Mouse (Mus musculus) liver, embryonic 15.5 days (tissue): Measurements from ENCODE around the gene Zfp697. TPM values are rescaled to one million over a fixed set of nuclear protein-coding genes. Genes with fewer than 3 reads are reported as not detected.
"Not testable (repeated sequence)": the region's sequence is repeated elsewhere in the genome, so short reads cannot be mapped to it uniquely, and the experiment has no call there.

ENCODE experiments used
- ATAC-seq: fragments of 200-750 bp; cut with Nextera tagmentation; 2 replicates; pipeline ENCODE4 v1.8.0; 2017; ENCODE audit warnings: moderate number of reproducible peaks, mild to moderate bottlenecking, moderate library complexity; ENCODE audit not compliant: insufficient read depth
- H3K27ac ChIP-seq: fragments of 300-500 bp; sonication (generic); replicated peaks from 2 replicates; pipeline ENCODE4 v1.5.1; 2015; ENCODE audit warnings: mild to moderate bottlenecking, inconsistent platforms
- H3K27me3 ChIP-seq: fragments of 300-500 bp; sonication (generic); 2 replicates; pipeline ENCODE4 v1.6.1; 2015; ENCODE audit warnings: mild to moderate bottlenecking, inconsistent platforms
- H3K36me3 ChIP-seq: fragments of 300-500 bp; sonication (generic); replicated peaks from 2 replicates; pipeline ENCODE4 v1.6.1; 2015; ENCODE audit warnings: moderate library complexity, mild to moderate bottlenecking, inconsistent platforms
- H3K4me1 ChIP-seq: fragments of 300-500 bp; sonication (generic); replicated peaks from 2 replicates; pipeline ENCODE4 v1.6.1; 2015; ENCODE audit warnings: inconsistent platforms
- H3K4me2 ChIP-seq: fragments of 300-500 bp; sonication (generic); 2 replicates; pipeline ENCODE4 v1.6.1; 2015; ENCODE audit warnings: moderate library complexity, mild to moderate bottlenecking, inconsistent platforms
- H3K4me3 ChIP-seq: fragments of 300-500 bp; sonication (generic); replicated peaks from 2 replicates; pipeline ENCODE4 v1.5.1; 2015; ENCODE audit warnings: mild to moderate bottlenecking, inconsistent platforms
- H3K9ac ChIP-seq: fragments of 300-500 bp; sonication (generic); 2 replicates; pipeline ENCODE4 v1.6.1; 2015; ENCODE audit warnings: moderate library complexity, mild to moderate bottlenecking, inconsistent platforms
- H3K9me3 ChIP-seq: fragments of 300-500 bp; sonication (generic); replicated peaks from 2 replicates; pipeline ENCODE4 v1.6.1; 2016; ENCODE audit warnings: inconsistent platforms
- WGBS: fragments of 180-500 bp; shearing (Covaris S2); methylation state at CpG from one replicate; pipeline ENCODE4 v1.1.7; 2015; ENCODE audit warnings: mixed read lengths; ENCODE audit not compliant: insufficient replicate concordance; 5-methylcytosine and 5-hydroxymethylcytosine counted together
- polyA plus RNA-seq: library from polyadenylated mRNA; unstranded; fragments of >200 nt; fragmentation: Nextera tagmentation; extraction: Ambion mirVana; gene quantifications from 2 replicates; pipeline ENCODE4 v1.2.1, GENCODE M21; 2015

Gene Zfp697
- polyA plus RNA-seq, 1 experiment from 2014 or later = 2.1 TPM

DNA sequence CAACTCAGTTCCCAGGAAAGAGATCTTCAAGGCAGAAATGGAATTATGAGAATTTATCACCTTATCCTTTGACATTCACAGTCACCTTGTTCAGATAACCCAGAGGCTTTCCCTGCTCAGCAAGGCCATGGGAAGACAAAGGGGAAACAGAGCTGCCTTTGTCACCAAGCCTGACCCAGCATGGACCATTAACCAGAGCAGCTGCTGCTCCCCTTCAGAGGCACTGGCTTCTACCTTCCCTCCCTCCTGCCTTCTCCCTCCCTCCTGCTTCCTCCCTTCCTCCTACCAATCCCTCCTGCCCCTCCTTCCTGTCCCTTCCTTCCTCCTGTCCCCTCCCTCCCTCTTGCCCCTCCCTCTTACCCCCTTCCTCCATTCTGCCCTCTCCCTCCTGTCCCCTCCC, 231.3 kb downstream of the Zfp697 start:
- not testable (repeated sequence) for H3K27me3 ChIP-seq, ATAC-seq, H3K27ac ChIP-seq, H3K4me1 ChIP-seq, H3K36me3 ChIP-seq, H3K9ac ChIP-seq, H3K4me2 ChIP-seq, H3K4me3 ChIP-seq, H3K9me3 ChIP-seq

- Histone ChIP-seq H3K27me3 (no peaks in the 10 kb centered on the region), H3K4me1 (no peaks in the 10 kb centered on the region), H3K4me2 (no peak overlapping the region), H3K36me3 (no peaks in the 10 kb centered on the region), H3K27ac (no peak overlapping the region), H3K4me3 (no peak overlapping the region), H3K9me3 (no peaks in the 10 kb centered on the region), H3K9ac (no peak overlapping the region)
- ATAC-seq = no peak
Observed at GRCm38 (mm10) chr3:98613963-98614362, 231.7 kb downstream of the Zfp697 start.

DNA sequence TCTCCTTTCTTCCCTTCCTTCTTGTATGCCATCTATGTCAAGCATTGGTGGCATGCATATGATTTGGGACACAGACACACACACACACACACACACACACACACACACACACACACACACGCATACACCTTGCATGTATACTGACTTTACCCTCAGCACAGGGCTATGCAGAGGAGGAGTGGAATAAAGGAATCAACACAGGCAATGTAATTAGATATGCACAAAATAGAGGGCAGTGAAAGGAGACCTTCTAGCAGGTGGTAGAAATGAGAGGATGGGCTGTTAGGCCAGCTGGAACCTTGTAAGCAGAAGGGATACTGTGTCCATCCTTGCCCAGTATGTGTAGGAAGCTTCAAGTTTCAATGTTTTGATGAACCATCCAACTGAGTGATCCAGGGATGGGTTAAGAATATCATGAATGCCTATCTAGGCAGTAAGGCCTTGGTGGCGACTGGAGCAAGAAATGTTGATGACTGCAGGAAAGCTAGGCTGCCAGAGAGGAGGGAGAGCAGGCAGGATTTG, 232.2 kb downstream of the Zfp697 start:
- not testable (repeated sequence) for H3K9ac ChIP-seq, H3K4me2 ChIP-seq, H3K4me1 ChIP-seq, ATAC-seq, H3K27me3 ChIP-seq, H3K27ac ChIP-seq, H3K36me3 ChIP-seq, H3K9me3 ChIP-seq, H3K4me3 ChIP-seq
- 20% methylated on average over 2 of the region's 2 CpGs for WGBS

GRCm38 (mm10) chr3:98616244-98616643, 234.0 kb downstream of the Zfp697 start:
- ATAC-seq, H3K4me1 ChIP-seq, H3K36me3 ChIP-seq, H3K9me3 ChIP-seq, H3K4me2 ChIP-seq, H3K9ac ChIP-seq, H3K27me3 ChIP-seq, H3K4me3 ChIP-seq, H3K27ac ChIP-seq: not testable (repeated sequence)
- WGBS = 13% methylated on average over 2 of the region's 2 CpGs

DNA sequence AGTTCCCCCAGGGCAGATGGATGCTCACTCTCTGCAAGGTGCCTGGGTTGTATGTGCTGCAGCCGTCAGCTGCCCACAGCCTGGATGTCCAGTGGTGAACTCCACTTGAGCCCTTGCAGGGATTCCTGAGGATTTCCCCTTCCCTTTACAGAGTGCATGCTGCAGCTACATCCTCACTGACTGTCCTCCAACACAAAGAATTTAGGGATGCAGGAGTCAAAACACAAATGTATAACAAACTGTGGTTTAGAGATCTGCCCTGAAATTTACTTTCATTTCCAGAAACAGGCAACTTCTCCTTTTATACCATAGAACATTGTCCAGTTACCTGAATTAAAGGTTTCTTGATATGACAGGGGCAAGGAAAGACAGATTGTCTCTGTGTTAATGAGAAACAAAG, 234.5 kb downstream of the Zfp697 start:
- not testable (repeated sequence) for H3K4me3 ChIP-seq, ATAC-seq, H3K27me3 ChIP-seq, H3K4me2 ChIP-seq, H3K9ac ChIP-seq, H3K27ac ChIP-seq, H3K36me3 ChIP-seq, H3K4me1 ChIP-seq, H3K9me3 ChIP-seq
- WGBS = 41% methylated on average over 1 of the region's 1 CpGs

GRCm38 (mm10) chr3:98629633-98630032, 247.4 kb downstream of the Zfp697 start:
- Histone ChIP-seq H3K9me3 (no peaks in the 10 kb centered on the region), H3K9ac (no peak overlapping the region), H3K4me1 (no peaks in the 10 kb centered on the region), H3K4me2 (no peak overlapping the region), H3K4me3 (no peak overlapping the region), H3K27me3 (no peaks in the 10 kb centered on the region), H3K27ac (no peak overlapping the region), H3K36me3 (no peaks in the 10 kb centered on the region)
- no peak for ATAC-seq
- WGBS = 45% methylated on average over 3 of the region's 3 CpGs

- ATAC-seq = no peak
- no peaks in the 10 kb centered on the region for H3K36me3 ChIP-seq
- H3K9me3 ChIP-seq = no peaks in the 10 kb centered on the region
- no peaks in the 10 kb centered on the region for H3K27me3 ChIP-seq
- H3K4me1 ChIP-seq = no peaks in the 10 kb centered on the region
- no peak within 1 kb of the TSS for H3K4me2 ChIP-seq
- no peak within 1 kb of the TSS for H3K27ac ChIP-seq
- H3K9ac ChIP-seq = no peak within 1 kb of the TSS
- H3K4me3 ChIP-seq = no peak within 1 kb of the TSS
Observed at GRCm38 (mm10) chr3:98630152-98630551, 247.9 kb downstream of the Zfp697 start, which contains the start of gene Hsd3b5. TSS of gene Hsd3b5 (minus strand) at chr3:98630252.

DNA sequence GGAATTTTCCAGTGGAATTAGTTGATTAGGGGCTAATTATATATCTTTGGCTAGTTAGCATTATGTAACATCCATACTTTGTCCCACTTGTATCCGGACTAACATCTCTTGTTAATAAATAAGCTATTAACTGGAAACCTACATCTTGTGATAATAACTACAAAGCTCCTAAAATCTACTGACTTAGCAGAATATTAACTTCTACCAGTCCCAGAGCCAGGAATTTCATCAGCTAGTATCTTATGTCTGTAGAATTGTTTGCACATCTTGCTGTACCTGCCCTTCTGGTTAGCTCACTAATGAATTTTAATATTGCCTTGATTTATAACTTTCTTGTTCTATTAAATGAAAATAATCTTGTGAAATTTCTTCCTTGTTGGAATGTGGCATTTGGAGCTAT, 252.9 kb downstream of the Zfp697 start:
- WGBS = 57% methylated on average over 1 of the region's 1 CpGs
- no peak for ATAC-seq
- H3K9me3 ChIP-seq = no peaks in the 10 kb centered on the region

DNA sequence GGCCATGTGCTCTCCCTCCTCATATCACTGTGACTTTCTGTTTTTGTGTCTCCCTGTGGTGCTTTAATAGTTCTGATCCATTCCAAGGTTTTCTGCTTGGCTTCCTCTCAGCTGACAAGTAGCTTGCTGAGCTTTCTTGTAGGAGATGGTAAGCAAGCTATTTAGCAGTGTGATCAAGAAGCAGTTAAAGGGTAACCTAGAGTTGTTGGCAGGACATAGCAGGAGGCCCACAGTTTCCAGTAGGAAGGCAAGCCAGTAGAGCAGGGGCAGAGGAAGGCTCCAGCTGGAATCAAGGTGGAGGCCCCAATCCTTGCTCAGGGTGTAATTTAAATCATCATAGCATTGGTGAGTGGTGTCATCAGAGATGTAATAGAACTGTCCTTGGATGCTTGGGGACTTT, 298.5 kb downstream of the Zfp697 start:
- H3K36me3 ChIP-seq = no peaks in the 10 kb centered on the region
- no peak overlapping the region for H3K27ac ChIP-seq
- no peak overlapping the region for H3K4me3 ChIP-seq
- H3K9me3 ChIP-seq = no peaks in the 10 kb centered on the region
- no peaks in the 10 kb centered on the region for H3K4me1 ChIP-seq
- H3K27me3 ChIP-seq = no peaks in the 10 kb centered on the region
- H3K9ac ChIP-seq = no peak overlapping the region
- no peak overlapping the region for H3K4me2 ChIP-seq
- ATAC-seq = no peak

More for the DNA sequence above, 252.9 kb downstream of the Zfp697 start:
- no peak overlapping the region for H3K4me3 ChIP-seq
- H3K4me1 ChIP-seq = no peaks in the 10 kb centered on the region
- H3K36me3 ChIP-seq = no peaks in the 10 kb centered on the region
- no peak overlapping the region for H3K4me2 ChIP-seq
- no peak overlapping the region for H3K27ac ChIP-seq
- H3K9ac ChIP-seq = no peak overlapping the region
- no peaks in the 10 kb centered on the region for H3K27me3 ChIP-seq

GRCm38 (mm10) chr3:98682401-98682800, 300.1 kb downstream of the Zfp697 start:
- no peaks in the 10 kb centered on the region for H3K9me3 ChIP-seq
- H3K4me1 ChIP-seq = no peaks in the 10 kb centered on the region
- H3K4me2 ChIP-seq = no peak overlapping the region
- H3K27me3 ChIP-seq = no peaks in the 10 kb centered on the region
- WGBS = 30% methylated on average over 1 of the region's 1 CpGs
- no peak overlapping the region for H3K4me3 ChIP-seq
- H3K27ac ChIP-seq = no peak overlapping the region
- H3K9ac ChIP-seq = no peak overlapping the region
- ATAC-seq = no peak
- H3K36me3 ChIP-seq = no peaks in the 10 kb centered on the region

DNA sequence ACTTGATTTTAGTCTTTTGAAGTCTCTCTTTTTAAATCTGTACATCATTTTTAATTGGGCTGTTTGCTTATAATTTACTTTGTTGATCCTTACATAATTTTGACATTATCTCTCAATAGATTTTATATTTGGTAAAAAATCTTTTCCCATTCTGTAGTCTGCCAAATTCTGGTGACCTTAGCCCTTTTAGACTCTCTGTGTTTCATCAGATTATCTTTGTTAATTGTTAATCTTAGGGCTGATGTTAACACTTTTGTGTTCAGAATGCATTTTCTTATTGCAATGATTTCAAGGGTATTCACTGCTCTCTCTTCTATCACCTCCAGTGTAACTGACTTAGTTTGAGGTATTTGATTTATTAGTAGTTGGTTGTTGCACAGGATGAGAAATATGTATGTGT, 338.5 kb downstream of the Zfp697 start:
- ATAC-seq = no peak
- Histone ChIP-seq H3K36me3 (no peaks in the 10 kb centered on the region), H3K27ac (no peak overlapping the region), H3K9me3 (no peaks in the 10 kb centered on the region), H3K4me3 (no peak overlapping the region), H3K9ac (no peak overlapping the region), H3K27me3 (no peaks in the 10 kb centered on the region), H3K4me2 (no peak overlapping the region), H3K4me1 (no peaks in the 10 kb centered on the region)

GRCm38 (mm10) chr3:98724376-98724775, 342.1 kb downstream of the Zfp697 start, which contains the start of gene Hsd3b2:
TSS of gene Hsd3b2 (minus strand) at chr3:98724543.
- 42% methylated on average over 1 of the region's 1 CpGs for WGBS
- H3K27me3 ChIP-seq = no peaks in the 10 kb centered on the region
- H3K4me1 ChIP-seq = no peaks in the 10 kb centered on the region
- H3K4me3 ChIP-seq = no peak within 1 kb of the TSS
- ATAC-seq = no peak
- no peaks in the 10 kb centered on the region for H3K36me3 ChIP-seq
- no peaks in the 10 kb centered on the region for H3K9me3 ChIP-seq
- no peak within 1 kb of the TSS for H3K27ac ChIP-seq
- no peak within 1 kb of the TSS for H3K4me2 ChIP-seq
- no peak within 1 kb of the TSS for H3K9ac ChIP-seq
